Mouse (Mus musculus) CH12.LX (cell line): ENCODE results near the gene Grin3b. TPM values are rescaled to one million over a fixed set of nuclear protein-coding genes. Genes with fewer than 3 reads are reported as not detected.

Source experiments
- DNase-seq: peaks from one replicate; pipeline ENCODE4 v3.0.0-alpha.2; 2013; ENCODE audit errors: extremely low read depth
- H3K27ac ChIP-seq: 2 replicates; pipeline ENCODE4 v1.5.1; 2012; ENCODE audit warnings: low read depth, mild to moderate bottlenecking, control low read depth, moderate library complexity; ENCODE audit not compliant: insufficient read depth
- H3K27me3 ChIP-seq: replicated peaks from 2 replicates; pipeline ENCODE3; 2012; ENCODE audit warnings: inconsistent platforms
- H3K36me3 ChIP-seq, 2 experiments: replicated peaks in 1 of 2; 2 replicates each; pipeline versions ENCODE3 to v1.6.1; 2012; ENCODE audit warnings: inconsistent platforms in 1 of 2, low read length in 1 of 2, mild to moderate bottlenecking in 1 of 2, mixed read lengths in 1 of 2, moderate library complexity in 1 of 2; ENCODE audit not compliant: control insufficient read depth in 1 of 2, insufficient read depth in 1 of 2
- H3K4me1 ChIP-seq, 2 experiments: 2 replicates each; pipeline ENCODE4 v1.6.1; 2012; ENCODE audit warnings: inconsistent platforms in 1 of 2, moderate library complexity in 1 of 2; ENCODE audit not compliant: insufficient read depth in 2 of 2, control insufficient read depth in 1 of 2
- H3K4me2 ChIP-seq: 2 replicates; pipeline ENCODE4 v1.6.1; 2012; ENCODE audit warnings: low read depth, mild to moderate bottlenecking, control low read depth; ENCODE audit not compliant: poor library complexity, insufficient read depth, severe bottlenecking
- H3K4me3 ChIP-seq, 3 experiments: fragments of 150-350 bp in 1 of 3; sonication (generic) in 1 of 3; replicated peaks in 1 of 3; 2 replicates each; pipeline versions ENCODE3 to v1.5.1; 2011 to 2012; ENCODE audit warnings: low read depth in 2 of 3, low read length in 2 of 3, mild to moderate bottlenecking in 2 of 3, moderate library complexity in 2 of 3, control low read depth in 1 of 3, improper control_type of control experiment in 1 of 3, inconsistent platforms in 1 of 3, mixed read lengths in 1 of 3; ENCODE audit not compliant: poor library complexity in 1 of 3
- H3K79me2 ChIP-seq: replicated peaks from 2 replicates; pipeline ENCODE4 v1.6.1; 2012; ENCODE audit warnings: mild to moderate bottlenecking, moderate library complexity; ENCODE audit not compliant: control insufficient read depth, poor library complexity, insufficient read depth, severe bottlenecking; ENCODE audit errors: extremely low read depth
- H3K9ac ChIP-seq: 2 replicates; pipeline ENCODE4 v1.6.1; 2012; ENCODE audit warnings: low read depth, mild to moderate bottlenecking, control low read depth, moderate library complexity; ENCODE audit not compliant: insufficient read depth
- H3K9me3 ChIP-seq: replicated peaks from 2 replicates; pipeline ENCODE3; 2012; ENCODE audit warnings: low read length, inconsistent platforms, mixed read lengths
- BHLHE40 ChIP-seq: IDR thresholded peaks from 2 replicates; pipeline ENCODE4 v1.6.1; 2011; ENCODE audit warnings: mild to moderate bottlenecking, low read depth, low read length, improper control_type of control experiment
- ETS1 ChIP-seq: conservative IDR thresholded peaks from 2 replicates; pipeline ENCODE4 v1.6.1; 2012; ENCODE audit warnings: low read depth, mild to moderate bottlenecking, inconsistent platforms, low read length, improper control_type of control experiment, moderate library complexity
- IRF4 ChIP-seq: IDR thresholded peaks from 2 replicates; pipeline ENCODE4 v1.6.1; 2014; ENCODE audit warnings: low read depth, mild to moderate bottlenecking, inconsistent platforms, low read length, improper control_type of control experiment
- JUN ChIP-seq: IDR thresholded peaks from 2 replicates; pipeline ENCODE4 v1.6.1; 2011; ENCODE audit warnings: low read depth, mild to moderate bottlenecking, low read length, improper control_type of control experiment, moderate library complexity; ENCODE audit not compliant: insufficient read depth
- MEF2A ChIP-seq: IDR thresholded peaks from 2 replicates; pipeline ENCODE4 v1.6.1; 2014; ENCODE audit warnings: low read depth, mild to moderate bottlenecking, inconsistent platforms, low read length, improper control_type of control experiment, borderline replicate concordance
- MYC ChIP-seq: IDR thresholded peaks from 2 replicates; pipeline ENCODE4 v1.6.1; 2011; ENCODE audit warnings: low read depth, mild to moderate bottlenecking, improper control_type of control experiment, low read length
- POLR2A ChIP-seq: IDR thresholded peaks from 2 replicates; pipeline ENCODE4 v1.6.1; 2011; ENCODE audit warnings: low read depth, mild to moderate bottlenecking, improper control_type of control experiment, low read length
- TCF12 ChIP-seq: IDR thresholded peaks from 2 replicates; pipeline ENCODE4 v1.6.1; 2014; ENCODE audit warnings: low read depth, mild to moderate bottlenecking, inconsistent platforms, low read length, improper control_type of control experiment
- USF1 ChIP-seq: IDR thresholded peaks from 2 replicates; pipeline ENCODE4 v1.6.1; 2014; ENCODE audit warnings: low read depth, mild to moderate bottlenecking, inconsistent platforms, low read length, improper control_type of control experiment
- ZMIZ1 ChIP-seq: IDR thresholded peaks from 2 replicates; pipeline ENCODE4 v1.6.1; 2012; ENCODE audit warnings: low read depth, mild to moderate bottlenecking, inconsistent platforms, low read length, improper control_type of control experiment
- dilution Hi-C: fragments of 300-500 bp; cut with MboI; formaldehyde crosslinking; loops from 2 replicates; pipeline ENCODE4 v1.14.3; 2020; ENCODE audit warnings: low sequenced_read_pairs; ENCODE audit not compliant: extremely low pct_unique_long_range_greater_than_20kb, extremely low pct_ligation_motif_present
- in situ Hi-C: fragments of 300-500 bp; cut with MboI; formaldehyde crosslinking; loops from 3 replicates; pipeline ENCODE4 v1.14.3; 2019; ENCODE audit warnings: low sequenced_read_pairs, low pct_ligation_motif_present, low pct_unique_long_range_greater_than_20kb, mixed read lengths
- polyA plus RNA-seq: library from polyadenylated mRNA; unstranded; fragments of >175 nt; gene quantifications from 2 replicates; pipeline ENCODE4 v1.2.1, GENCODE M21; 2012; ENCODE audit warnings: low read depth; ENCODE audit not compliant: insufficient read length
- total RNA-seq, 2 experiments: library from RNA; depleted of rRNA; stranded (reverse); fragments of 300-350 nt in 1 of 2; fragments of >200 nt in 1 of 2; gene quantifications; 2 replicates each; pipeline ENCODE4 v1.2.3; 2012 to 2014

Gene Grin3b
- total and polyA plus RNA-seq, 3 experiments, result 0.27 to 0.59 (median 0.56) TPM

- H3K4me2 ChIP-seq, result no peak overlapping the region
- no peak overlapping the region for H3K4me3 ChIP-seq
- no peak overlapping the region for H3K9ac ChIP-seq
These were observed 23.7 kb upstream of the Grin3b start for GRCm38 (mm10) chr10:79946752-79947322.

GRCm38 (mm10) chr10:79947502-79947901 is 23.0 kb upstream of the Grin3b start:
- no peak for DNase-seq
- Histone ChIP-seq H3K27me3 (no peaks in the 10 kb centered on the region), H3K79me2 (peaks cover 43% of the 10 kb centered on the region), H3K9me3 (no peaks in the 10 kb centered on the region), H3K4me3 (no peak overlapping the region), H3K4me2 (no peak overlapping the region), H3K4me1 (peaks cover 33 to 65% of the 10 kb centered on the region in 2 experiments), H3K9ac (no peak overlapping the region), H3K27ac (peak overlapping the region; percentile 18; the same call in 1 of the 2 replicates), H3K36me3 (peaks cover 61 to 91% of the 10 kb centered on the region in 2 experiments)
- dilution Hi-C loops (no loop called here), in situ Hi-C loops (no loop called here)
- TF ChIP-seq ETS1, result no peak
- no peak for TF ChIP-seq MEF2A
- TF ChIP-seq IRF4, result no peak
- no peak for TF ChIP-seq TCF12
- TF ChIP-seq POLR2A, result 0 out of 2 replicates have a peak, but pooled peaks have one; percentile 2
- TF ChIP-seq, all 38 proteins: peak for 1

More at GRCm38 (mm10) chr10:79946752-79947322, 23.7 kb upstream of the Grin3b start:
- no peaks in the 10 kb centered on the region for H3K9me3 ChIP-seq
- no peaks in the 10 kb centered on the region for H3K27me3 ChIP-seq
- H3K79me2 ChIP-seq, result peaks cover 49% of the 10 kb centered on the region
- DNase-seq, result no peak
- dilution Hi-C loops (no loop called here), in situ Hi-C loops (no loop called here)
- H3K4me1 ChIP-seq, result peaks cover 34 to 71% of the 10 kb centered on the region in 2 experiments
- TF ChIP-seq JUN (no peak), BHLHE40 (no peak), POLR2A (0 out of 2 replicates have a peak, but pooled peaks have one; percentile 24)
- TF ChIP-seq, all 38 proteins: peak for 1
- peaks cover 66 to 92% of the 10 kb centered on the region in 2 experiments for H3K36me3 ChIP-seq
- H3K27ac ChIP-seq, result 0 out of 2 replicates have a peak overlapping the region, but pooled peaks have one; percentile 8

- Histone ChIP-seq H3K79me2 (peaks cover 24% of the 10 kb centered on the region), H3K27me3 (no peaks in the 10 kb centered on the region), H3K27ac (no peak overlapping the region), H3K36me3 (peaks cover 73 to 91% of the 10 kb centered on the region in 2 experiments), H3K9me3 (no peaks in the 10 kb centered on the region), H3K9ac (no peak overlapping the region), H3K4me2 (no peak overlapping the region), H3K4me1 (peaks cover 25 to 64% of the 10 kb centered on the region in 2 experiments), H3K4me3 (no peak overlapping the region)
- in situ Hi-C loops (no loop called here), dilution Hi-C loops (no loop called here)
- DNase-seq, result no peak
- TF ChIP-seq POLR2A (peak; percentile 38), MYC (no peak), ZMIZ1 (no peak), USF1 (no peak)
These were observed 20.6 kb upstream of the Grin3b start for GRCm38 (mm10) chr10:79949873-79950272.
